Mouse (Mus musculus) lung, embryonic 14.5 days (tissue): ENCODE data around the gene Prss45. TPM values are rescaled to one million over a fixed set of nuclear protein-coding genes. Genes with fewer than 3 reads are reported as not detected.
A peak's percentile ranks its signal among the peaks of the same experiment; 100 is the strongest.

ENCODE experiments used
- ATAC-seq: fragments of 200-750 bp; cut with Nextera tagmentation; 2 replicates; pipeline ENCODE4 v1.8.0; 2017; ENCODE audit warnings: mild to moderate bottlenecking, moderate TSS enrichment, moderate library complexity; ENCODE audit not compliant: insufficient read depth
- DNase-seq: peaks from one replicate; pipeline ENCODE4 v3.0.0-alpha.2; 2015
- H3K27ac ChIP-seq: fragments of 300-500 bp; sonication (generic); 2 replicates; pipeline ENCODE4 v1.5.1; 2014; ENCODE audit warnings: low read depth, mild to moderate bottlenecking, moderate library complexity
- H3K27me3 ChIP-seq: fragments of 300-500 bp; sonication (generic); 2 replicates; pipeline ENCODE4 v1.6.1; 2014; ENCODE audit warnings: low read length, control low read depth; ENCODE audit not compliant: insufficient read depth
- H3K36me3 ChIP-seq: fragments of 300-500 bp; sonication (generic); 2 replicates; pipeline ENCODE4 v1.6.1; 2014; ENCODE audit warnings: control low read depth; ENCODE audit not compliant: insufficient read depth
- H3K4me1 ChIP-seq: fragments of 300-500 bp; sonication (generic); 2 replicates; pipeline ENCODE4 v1.6.1; 2014; ENCODE audit warnings: antibody characterized with exemption, control low read depth; ENCODE audit not compliant: insufficient read depth
- H3K4me2 ChIP-seq: fragments of 300-500 bp; sonication (generic); 2 replicates; pipeline ENCODE4 v1.6.1; 2014; ENCODE audit warnings: mild to moderate bottlenecking
- H3K4me3 ChIP-seq: fragments of 300-500 bp; sonication (generic); 2 replicates; pipeline ENCODE4 v1.5.1; 2014; ENCODE audit warnings: low read depth, low read length
- H3K9ac ChIP-seq: fragments of 300-500 bp; sonication (generic); 2 replicates; pipeline ENCODE4 v1.6.1; 2014
- H3K9me3 ChIP-seq: fragments of 300-500 bp; sonication (generic); 2 replicates; pipeline ENCODE4 v1.6.1; 2016; ENCODE audit warnings: low read depth, low read length, control low read depth
- CTCF ChIP-seq: IDR thresholded peaks from 2 replicates; pipeline ENCODE4 v1.5.1; 2016; ENCODE audit warnings: antibody characterized with exemption, low read depth
- WGBS: fragments of 180-500 bp; shearing (Covaris S2); extraction: QIAGEN DNeasy Blood & Tissue Kit; methylation state at CpG from one replicate; pipeline ENCODE4 v1.1.7; 2014; 5-methylcytosine and 5-hydroxymethylcytosine counted together
- polyA plus RNA-seq: library from polyadenylated mRNA; unstranded; fragments of >200 nt; fragmentation: Nextera tagmentation; extraction: Ambion mirVana; gene quantifications from 2 replicates; pipeline ENCODE4 v1.2.1, GENCODE M21; 2014

The Prss45 gene
- 0.15 TPM in 1 of 2 replicates, not detected in the other for polyA plus RNA-seq

DNA sequence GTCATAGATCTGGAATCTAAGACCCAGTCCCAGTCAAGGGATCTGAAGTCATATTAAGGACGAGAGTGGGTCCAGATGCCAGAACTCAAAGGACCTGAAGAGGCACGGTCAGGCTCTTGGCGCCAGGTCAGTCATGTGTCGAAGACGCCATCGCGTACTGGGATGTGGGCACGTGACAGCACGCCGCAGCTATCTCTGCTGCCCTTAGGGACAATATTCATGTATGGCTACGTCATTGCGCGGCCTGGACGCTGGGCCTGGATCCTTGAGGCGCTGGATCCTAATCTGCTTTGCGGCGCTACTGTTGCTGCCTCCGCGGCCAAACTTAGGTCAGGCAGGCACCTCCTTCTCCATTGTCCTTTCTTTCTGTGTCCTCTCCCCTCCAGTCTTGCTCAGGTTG is at the start of gene Prss45:
TSS of gene Prss45 (plus strand) at position 178 of the 400 bp plus-strand sequence.
- no peaks in the 10 kb centered on the region for H3K4me1 ChIP-seq
- H3K27ac ChIP-seq, result no peak within 1 kb of the TSS
- TF ChIP-seq CTCF, result no peak
- ATAC-seq (0 out of 2 replicates have a peak, but pooled peaks have one; percentile 24), DNase-seq (no peak)
- no peaks in the 10 kb centered on the region for H3K27me3 ChIP-seq
- no peaks in the 10 kb centered on the region for H3K9me3 ChIP-seq
- H3K36me3 ChIP-seq, result no peaks in the 10 kb centered on the region
- WGBS, result 72% methylated on average over 19 of the region's 19 CpGs
- peak within 1 kb of the TSS; percentile 8; the same call in 1 of the 2 replicates for H3K4me2 ChIP-seq
- H3K9ac ChIP-seq, result no peak within 1 kb of the TSS
- no peak within 1 kb of the TSS for H3K4me3 ChIP-seq

DNA sequence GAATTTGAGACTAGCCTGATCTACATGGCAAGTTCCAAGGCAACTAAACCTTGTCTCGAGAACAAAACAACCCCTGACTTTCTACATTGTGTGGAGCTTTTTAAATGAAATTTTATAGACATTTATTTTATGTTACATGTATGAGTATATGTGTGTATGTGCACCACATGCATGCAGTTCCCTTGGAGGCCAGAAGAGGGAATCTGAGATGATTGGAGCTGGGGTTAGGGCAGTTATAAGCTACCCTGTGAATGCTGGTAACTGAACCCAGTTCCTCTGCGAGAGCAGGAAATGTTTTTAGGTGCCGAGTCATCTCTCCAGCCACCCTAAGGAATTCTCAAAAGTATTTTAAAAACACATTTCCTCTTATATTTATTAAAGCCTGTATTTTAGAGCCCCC is 46.2 kb upstream of the Prss45 start:
- Histone ChIP-seq H3K9ac (no peak overlapping the region), H3K4me1 (no peaks in the 10 kb centered on the region), H3K9me3 (no peaks in the 10 kb centered on the region), H3K4me2 (no peak overlapping the region), H3K36me3 (no peaks in the 10 kb centered on the region), H3K4me3 (no peak overlapping the region), H3K27me3 (no peaks in the 10 kb centered on the region), H3K27ac (no peak overlapping the region)
- WGBS, result 92% methylated on average over 3 of the region's 3 CpGs
- no peak for ATAC-seq
- TF ChIP-seq CTCF, result no peak
- no peak for DNase-seq

DNA sequence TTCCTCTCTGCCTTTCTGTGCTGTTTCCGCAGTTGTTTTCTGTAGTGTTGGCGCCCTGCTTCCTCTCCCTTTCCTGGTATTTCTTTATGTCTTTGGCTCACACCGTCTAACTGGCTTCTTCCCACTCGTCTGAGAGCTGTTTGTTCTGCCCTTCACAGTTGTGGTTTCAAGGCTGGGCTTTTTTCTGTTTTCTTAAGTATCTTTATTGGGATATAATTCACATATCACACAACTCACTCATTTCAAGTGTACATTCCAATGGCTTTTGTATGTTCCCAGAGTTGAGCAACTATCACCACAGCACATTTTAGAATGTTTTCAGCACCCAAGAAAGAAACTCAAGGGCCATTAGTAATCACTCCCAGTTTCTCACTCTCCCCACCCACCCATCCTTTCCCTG is 43.9 kb upstream of the Prss45 start:
- Histone ChIP-seq H3K4me3 (no peak overlapping the region), H3K27ac (no peak overlapping the region), H3K27me3 (no peaks in the 10 kb centered on the region), H3K4me2 (no peak overlapping the region), H3K9me3 (no peaks in the 10 kb centered on the region), H3K36me3 (no peaks in the 10 kb centered on the region), H3K4me1 (no peaks in the 10 kb centered on the region), H3K9ac (no peak overlapping the region)
- ATAC-seq (no peak), DNase-seq (no peak)
- 49% methylated on average over 4 of the region's 4 CpGs for WGBS
- no peak for TF ChIP-seq CTCF

DNA sequence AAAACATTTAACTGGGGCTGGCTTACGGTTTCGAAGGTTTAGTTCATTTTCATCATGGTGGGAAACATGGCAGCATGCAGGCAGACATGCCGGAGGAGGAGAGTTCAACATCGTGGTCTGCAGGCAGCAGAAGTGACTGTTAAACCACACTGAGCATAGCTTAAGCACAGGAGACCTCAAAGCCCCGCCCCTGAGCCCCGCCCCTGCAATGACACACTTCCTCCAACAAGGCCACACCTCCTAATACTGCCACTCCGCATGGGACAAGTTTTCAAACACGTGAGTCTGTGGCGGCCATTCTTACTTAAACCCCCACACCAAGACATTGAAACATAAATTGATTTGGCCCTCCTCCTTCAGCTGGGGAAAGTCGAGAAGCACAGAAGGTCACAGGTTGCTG is 37.4 kb upstream of the Prss45 start:
- WGBS, result 74% methylated on average over 10 of the region's 10 CpGs
- DNase-seq, result no peak
- ATAC-seq, result no peak
- no peak for TF ChIP-seq CTCF
- H3K27me3 ChIP-seq, result no peaks in the 10 kb centered on the region
- no peak overlapping the region for H3K27ac ChIP-seq
- no peaks in the 10 kb centered on the region for H3K9me3 ChIP-seq
- H3K4me3 ChIP-seq, result no peak overlapping the region
- no peaks in the 10 kb centered on the region for H3K36me3 ChIP-seq
- H3K4me2 ChIP-seq, result no peak overlapping the region
- no peaks in the 10 kb centered on the region for H3K4me1 ChIP-seq
- H3K9ac ChIP-seq, result no peak overlapping the region

DNA sequence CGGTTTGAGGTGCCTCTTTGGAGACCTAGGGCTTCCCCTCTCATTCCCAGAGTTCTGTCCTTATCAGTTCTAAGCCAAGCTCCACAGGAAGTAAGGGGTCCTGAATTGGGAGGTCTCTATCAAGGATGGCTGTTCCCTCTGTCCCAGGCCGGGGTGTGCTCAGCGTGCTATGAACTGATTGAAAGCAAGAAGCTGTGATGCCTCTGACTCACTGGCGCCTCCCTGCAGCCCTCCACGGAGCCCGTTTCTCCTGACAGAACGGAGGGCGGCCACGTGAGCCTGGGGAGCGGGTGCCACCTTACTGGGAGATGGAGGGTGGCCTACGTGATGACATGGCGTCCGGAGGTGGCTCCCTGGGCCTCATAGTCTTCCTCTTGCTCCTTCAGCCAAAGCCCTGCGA is 36.5 kb upstream of the Prss45 start, which contains the start of gene Prss42:
TSS of gene Prss42 (plus strand) at position 301 of the 400 bp plus-strand sequence.
- no peak for ATAC-seq
- DNase-seq, result no peak
- H3K4me1 ChIP-seq, result no peaks in the 10 kb centered on the region
- H3K9ac ChIP-seq, result no peak within 1 kb of the TSS
- H3K4me3 ChIP-seq, result no peak within 1 kb of the TSS
- 92% methylated on average over 14 of the region's 14 CpGs for WGBS
- no peaks in the 10 kb centered on the region for H3K27me3 ChIP-seq
- H3K4me2 ChIP-seq, result no peak within 1 kb of the TSS
- no peak for TF ChIP-seq CTCF
- H3K36me3 ChIP-seq, result no peaks in the 10 kb centered on the region
- no peak within 1 kb of the TSS for H3K27ac ChIP-seq
- H3K9me3 ChIP-seq, result no peaks in the 10 kb centered on the region

DNA sequence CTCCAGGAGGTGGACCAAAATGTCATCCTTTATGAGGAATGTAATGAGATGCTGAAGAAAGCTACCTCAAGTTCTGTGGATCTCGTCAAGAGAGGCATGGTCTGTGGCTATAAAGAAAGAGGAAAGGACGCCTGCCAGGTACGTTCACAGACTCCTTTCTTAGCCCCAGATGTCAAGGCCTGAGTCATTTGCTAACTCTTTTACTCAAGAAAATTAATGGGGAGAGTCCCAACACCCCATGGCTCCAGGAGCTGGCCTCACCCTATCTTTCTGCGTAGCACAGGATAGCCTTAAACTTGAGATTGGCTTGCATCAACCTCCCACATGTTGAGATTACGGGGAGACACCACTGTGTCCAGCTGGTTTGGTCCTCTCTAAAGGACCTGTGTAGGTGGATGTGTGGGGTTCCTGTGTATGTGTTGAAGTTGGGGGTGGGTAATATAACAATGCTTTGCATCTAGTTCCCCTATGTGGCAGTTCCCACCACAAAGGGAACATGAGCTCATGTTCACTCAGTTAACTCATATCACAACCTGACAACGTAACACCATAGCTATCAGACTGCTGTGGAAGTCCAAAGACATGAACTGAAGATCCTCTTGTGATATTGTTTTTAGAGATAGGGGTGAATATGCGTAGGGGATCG is 33.4 kb upstream of the Prss45 start:
- 83% methylated on average over 8 of the region's 8 CpGs for WGBS
- Histone ChIP-seq H3K4me1 (no peaks in the 10 kb centered on the region), H3K36me3 (no peaks in the 10 kb centered on the region), H3K9me3 (no peaks in the 10 kb centered on the region), H3K27me3 (no peaks in the 10 kb centered on the region), H3K27ac (no peak overlapping the region), H3K4me2 (no peak overlapping the region), H3K4me3 (no peak overlapping the region), H3K9ac (no peak overlapping the region)
- no peak for TF ChIP-seq CTCF
- DNase-seq (no peak), ATAC-seq (no peak)

DNA sequence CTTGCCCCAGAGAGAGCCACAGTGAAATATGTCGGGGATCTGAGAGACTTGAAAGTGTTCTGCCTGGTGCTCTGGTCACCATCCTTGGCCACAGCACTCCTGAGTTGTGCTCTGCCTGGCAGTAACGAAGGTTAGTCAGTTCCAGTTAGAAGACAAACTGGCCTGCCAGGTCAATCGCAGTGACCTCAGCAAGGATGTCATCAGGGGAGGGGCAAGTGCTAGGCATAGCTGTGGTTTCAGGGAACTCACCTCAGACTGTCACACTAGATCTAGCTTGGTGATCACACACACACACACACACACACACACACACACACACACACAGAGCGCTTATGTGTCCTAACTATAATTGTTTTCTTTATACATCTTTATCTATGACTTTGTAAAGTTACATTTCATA is 31.1 kb upstream of the Prss45 start:
- Histone ChIP-seq H3K36me3 (no peaks in the 10 kb centered on the region), H3K9me3 (no peaks in the 10 kb centered on the region), H3K27ac (no peak overlapping the region), H3K27me3 (no peaks in the 10 kb centered on the region), H3K4me3 (no peak overlapping the region), H3K4me2 (no peak overlapping the region), H3K9ac (no peak overlapping the region), H3K4me1 (no peaks in the 10 kb centered on the region)
- ATAC-seq (no peak), DNase-seq (no peak)
- WGBS, result 57% methylated on average over 4 of the region's 4 CpGs
- TF ChIP-seq CTCF, result no peak
